Mouse (Mus musculus): ENCODE data around the gene Wipi2.

- TF ChIP-seq CTCF (IDR thresholded peaks at IDR 0.05; ENCODE audit: insufficient read depth, low read depth, low read length): no peak
- no peak for TF ChIP-seq POLR2A (IDR thresholded peaks at IDR 0.05; ENCODE audit: insufficient read depth, low read depth, low read length)
These were observed 12.6 kb downstream of the Wipi2 start for GRCm38 (mm10) chr5:142640088-142640487.

All from olfactory bulb, adult 2 months (tissue).